Comparison of ENCODE assay signal across 15 mouse cellular contexts in the genomic region with DNA sequence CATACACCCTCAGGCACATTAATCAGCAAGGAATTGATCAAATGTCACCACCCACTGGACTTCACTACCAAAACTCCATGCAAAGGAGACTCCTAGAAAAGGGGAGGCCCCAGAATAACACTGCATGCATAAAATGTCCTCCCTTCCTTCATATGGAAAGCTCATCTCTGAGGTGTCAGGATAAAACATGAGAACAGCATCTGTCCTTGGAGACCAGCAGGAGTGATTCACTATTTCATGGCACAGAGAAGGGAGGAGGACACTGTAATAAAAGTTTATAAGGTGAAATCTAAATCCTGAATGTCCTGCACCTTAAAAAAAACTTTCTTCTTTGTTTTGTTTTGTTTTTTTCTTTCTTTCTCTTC.
DNase-seq lines count a peak whose midpoint lies in the region; ATAC-seq and TF ChIP-seq lines count a peak whose summit lies in the region.
"Had no signal": no experiment of that assay in that cellular context is flagged by ENCODE, and none has a peak within 500 bp of the region (broad histone marks: within the 10 kb centered on the region; RNA-seq: fewer than 3 reads in every experiment).

No protein-coding gene starts in this region.

- no peak for TF ChIP-seq POLR2A in limb, embryonic 14.5 days (IDR thresholded peaks at IDR 0.05; ENCODE audit: borderline replicate concordance, extremely low read depth, insufficient read depth, insufficient read length)

- peak overlapping the region; percentile 25; the same call in 1 of the 2 replicates for H3K27ac ChIP-seq in heart, embryonic 16.5 days (ENCODE audit: low read length)
- H3K27ac ChIP-seq in heart, embryonic 10.5 days: no peak overlapping the region
- no peak overlapping the region for H3K27ac ChIP-seq in kidney, postnatal 0 days
- 0 out of 2 replicates have a peak overlapping the region, but pooled peaks have one; percentile 14 for H3K27ac ChIP-seq in limb, embryonic 14.5 days (replicated peaks; ENCODE audit: low read depth, low read length)
- H3K27ac ChIP-seq: embryonic facial prominence, embryonic 13.5 days; limb, embryonic 12.5 days; liver, embryonic 15.5 days had no signal

- no peak for TF ChIP-seq CTCF in kidney, postnatal 0 days (IDR thresholded peaks at IDR 0.05; ENCODE audit: low read depth)

- ATAC-seq in frontal cortex, adult (ENCODE audit: low TSS enrichment): peak; percentile 14; the same call in 1 of the 2 replicates
- peak; percentile 32; the same call in 1 of the 2 replicates for ATAC-seq in heart, embryonic 16.5 days (replicated peaks; ENCODE audit: extremely low read depth, insufficient read depth, low FRiP score)
- peak; percentile 66; the same call in 1 of the 2 replicates for ATAC-seq in kidney, postnatal 0 days (replicated peaks; ENCODE audit: low FRiP score, low read depth)
- ATAC-seq in limb, embryonic 14.5 days (ENCODE audit: low FRiP score, low read depth): 0 out of 2 replicates have a peak, but pooled peaks have one; percentile 50
- ATAC-seq: inflammation-experienced regulatory T-cells, adult 6 months had no signal

- no peak for DNase-seq in frontal cortex, adult 2 months (ENCODE audit: extremely low spot score in 1 of 2, low spot score in 1 of 2)
- DNase-seq in heart, embryonic 10.5 days (ENCODE audit: low spot score): no peak
- peak; percentile 85 for DNase-seq in kidney, postnatal 0 days (ENCODE audit: low spot score)
- DNase-seq in kidney, postnatal 10 days: no peak
- no peak for DNase-seq in limb, embryonic 14.5 days (ENCODE audit: low spot score)
- no peak for DNase-seq in T-cell, adult 2 months (ENCODE audit: low spot score)
- DNase-seq: B cell, adult 2 months; thymus, postnatal 14 days had no signal

- H3K9me3 ChIP-seq in heart, embryonic 16.5 days (replicated peaks; ENCODE audit: control insufficient read depth, low read length): no peaks in the 10 kb centered on the region
- no peaks in the 10 kb centered on the region for H3K9me3 ChIP-seq in heart, embryonic 10.5 days
- H3K9me3 ChIP-seq in kidney, postnatal 0 days (replicated peaks; ENCODE audit: low read length): no peaks in the 10 kb centered on the region
- H3K9me3 ChIP-seq in limb, embryonic 14.5 days (ENCODE audit: control insufficient read depth, low read length): no peaks in the 10 kb centered on the region
- H3K9me3 ChIP-seq: embryonic facial prominence, embryonic 13.5 days; hindbrain, embryonic 12.5 days; limb, embryonic 12.5 days; liver, embryonic 15.5 days had no signal

- peaks cover 16% of the 10 kb centered on the region for H3K4me1 ChIP-seq in heart, embryonic 16.5 days (ENCODE audit: control insufficient read depth, insufficient read depth, low read length)
- no peaks in the 10 kb centered on the region; the same call in 1 of the 2 replicates for H3K4me1 ChIP-seq in heart, embryonic 10.5 days
- H3K4me1 ChIP-seq in kidney, postnatal 0 days (replicated peaks; ENCODE audit: insufficient read depth, low read length): 0 out of 2 replicates have a peak, but pooled peaks cover 6% of the 10 kb centered on the region
- peaks cover 13% of the 10 kb centered on the region for H3K4me1 ChIP-seq in limb, embryonic 14.5 days (ENCODE audit: control insufficient read depth, insufficient read depth, low read length)

- H3K36me3 ChIP-seq in heart, embryonic 16.5 days (ENCODE audit: control insufficient read depth, insufficient read depth): no peaks in the 10 kb centered on the region
- no peaks in the 10 kb centered on the region for H3K36me3 ChIP-seq in heart, embryonic 10.5 days
- H3K36me3 ChIP-seq in kidney, postnatal 0 days (ENCODE audit: insufficient read depth, low read length): no peaks in the 10 kb centered on the region
- H3K36me3 ChIP-seq in limb, embryonic 14.5 days (ENCODE audit: control insufficient read depth, insufficient read depth, low read length): no peaks in the 10 kb centered on the region
- H3K36me3 ChIP-seq: embryonic facial prominence, embryonic 13.5 days; hindbrain, embryonic 12.5 days; limb, embryonic 12.5 days; liver, embryonic 15.5 days had no signal

- no peak overlapping the region for H3K4me2 ChIP-seq in heart, embryonic 16.5 days (ENCODE audit: low read depth, low read length)
- no peak overlapping the region for H3K4me2 ChIP-seq in kidney, postnatal 0 days (ENCODE audit: low read length)
- no peak overlapping the region for H3K4me2 ChIP-seq in limb, embryonic 14.5 days (replicated peaks; ENCODE audit: low read depth, low read length, severe bottlenecking)
- H3K4me2 ChIP-seq: embryonic facial prominence, embryonic 13.5 days; hindbrain, embryonic 12.5 days; limb, embryonic 12.5 days; liver, embryonic 15.5 days had no signal

- no peak overlapping the region for H3K9ac ChIP-seq in heart, embryonic 16.5 days (ENCODE audit: low read length)
- H3K9ac ChIP-seq in kidney, postnatal 0 days (ENCODE audit: low read depth, low read length): no peak overlapping the region
- H3K9ac ChIP-seq in limb, embryonic 14.5 days (ENCODE audit: low read depth, low read length, severe bottlenecking): no peak overlapping the region
- H3K9ac ChIP-seq: embryonic facial prominence, embryonic 13.5 days; hindbrain, embryonic 12.5 days; limb, embryonic 12.5 days; liver, embryonic 15.5 days had no signal

- no peaks in the 10 kb centered on the region for H3K27me3 ChIP-seq in heart, embryonic 16.5 days (ENCODE audit: control insufficient read depth, insufficient read depth, low read length)
- no peaks in the 10 kb centered on the region for H3K27me3 ChIP-seq in heart, embryonic 10.5 days (ENCODE audit: insufficient read depth, poor library complexity, severe bottlenecking)
- no peaks in the 10 kb centered on the region for H3K27me3 ChIP-seq in kidney, postnatal 0 days (ENCODE audit: insufficient read depth, low read length)
- H3K27me3 ChIP-seq in limb, embryonic 14.5 days (ENCODE audit: control insufficient read depth, insufficient read depth, low read length): 0 out of 2 replicates have a peak, but pooled peaks cover 3% of the 10 kb centered on the region
- H3K27me3 ChIP-seq: embryonic facial prominence, embryonic 13.5 days; hindbrain, embryonic 12.5 days; liver, embryonic 15.5 days had no signal

- H3K4me3 ChIP-seq in heart, embryonic 16.5 days (ENCODE audit: low read length): no peak overlapping the region
- no peak overlapping the region for H3K4me3 ChIP-seq in heart, embryonic 10.5 days
- H3K4me3 ChIP-seq in kidney, postnatal 0 days (replicated peaks; ENCODE audit: low read depth, low read length): no peak overlapping the region
- no peak overlapping the region for H3K4me3 ChIP-seq in limb, embryonic 14.5 days (replicated peaks; ENCODE audit: low read length)
- H3K4me3 ChIP-seq: embryonic facial prominence, embryonic 13.5 days; hindbrain, embryonic 12.5 days; limb, embryonic 12.5 days; liver, embryonic 15.5 days had no signal

Comparison
In these comparisons a context has a peak if more than half of its experiments do, and no peak if none do; other contexts are left out.
1. H3K27ac ChIP-seq: peak in heart, embryonic 16.5 days (single experiment) and limb, embryonic 14.5 days (single experiment); none in heart, embryonic 10.5 days (single experiment) and kidney, postnatal 0 days (single experiment).
2. ATAC-seq: peak in every context shown above with its lines; median percentile 66 in kidney, postnatal 0 days; 50 in limb, embryonic 14.5 days; 32 in heart, embryonic 16.5 days; 14 in frontal cortex, adult.